Mouse (Mus musculus): ENCODE data around the gene 2010003K11Rik. TPM values are rescaled to one million over a fixed set of nuclear protein-coding genes. Genes with fewer than 3 reads are reported as not detected.

2010003K11Rik gene
- total and polyA plus RNA-seq, 2 experiments from 2014 or later, result not detected

- Histone ChIP-seq H3K27ac (ENCODE audit: low read depth, low read length) (no peak overlapping the region), H3K9me3 (ENCODE audit: low read length) (no peaks in the 10 kb centered on the region), H3K4me3 (ENCODE audit: low read depth, low read length) (no peak overlapping the region), H3K9ac (no peak overlapping the region), H3K4me2 (ENCODE audit: low read depth) (no peak overlapping the region), H3K36me3 (ENCODE audit: insufficient read depth) (no peaks in the 10 kb centered on the region), H3K27me3 (ENCODE audit: insufficient read depth, low read length) (no peaks in the 10 kb centered on the region), H3K4me1 (ENCODE audit: insufficient read depth) (no peaks in the 10 kb centered on the region)
- WGBS, result 5% methylated on average over 4 of the region's 4 CpGs
- peak; percentile 97 for TF ChIP-seq CTCF (IDR thresholded peaks at IDR 0.05; ENCODE audit: low read depth)
- DNase-seq (peak; percentile 89), ATAC-seq (peak; percentile 86)
Measured at GRCm38 (mm10) chr19:4497263-4497973, 965 bp downstream of the 2010003K11Rik start.

- WGBS, result 90% methylated on average over 3 of the region's 3 CpGs
- DNase-seq (no peak), ATAC-seq (no peak)
- H3K9me3 ChIP-seq (ENCODE audit: low read length), result no peaks in the 10 kb centered on the region
- no peak overlapping the region for H3K9ac ChIP-seq
- no peak for TF ChIP-seq CTCF (IDR thresholded peaks at IDR 0.05; ENCODE audit: low read depth)
- H3K4me1 ChIP-seq (ENCODE audit: insufficient read depth), result no peaks in the 10 kb centered on the region
- no peaks in the 10 kb centered on the region for H3K36me3 ChIP-seq (ENCODE audit: insufficient read depth)
- H3K27me3 ChIP-seq (ENCODE audit: insufficient read depth, low read length), result no peaks in the 10 kb centered on the region
- H3K27ac ChIP-seq (ENCODE audit: low read depth, low read length), result no peak overlapping the region
- H3K4me3 ChIP-seq (ENCODE audit: low read depth, low read length), result no peak overlapping the region
- H3K4me2 ChIP-seq (ENCODE audit: low read depth), result no peak overlapping the region
Measured at GRCm38 (mm10) chr19:4496535-4497262, 1.7 kb downstream of the 2010003K11Rik start.

DNA sequence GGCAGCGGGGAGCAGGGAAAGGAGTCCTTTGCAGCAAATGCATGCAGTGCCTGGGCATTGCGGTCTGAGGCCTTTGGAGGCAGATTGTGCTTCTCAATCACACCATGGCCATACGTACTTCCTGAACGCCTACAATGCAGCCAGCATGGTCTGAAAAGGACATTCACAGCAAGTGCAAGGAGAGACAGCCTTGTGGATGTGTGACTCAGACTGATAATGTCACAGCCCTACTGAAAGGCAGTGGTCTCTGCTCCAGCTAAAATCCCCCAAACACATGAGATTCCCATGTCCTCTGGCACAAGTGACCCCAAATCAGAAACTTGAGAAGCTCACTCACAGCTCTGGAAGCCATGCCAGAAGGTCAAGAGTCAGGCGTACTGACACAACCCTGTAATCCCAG is 2.6 kb downstream of the 2010003K11Rik start:
- H3K9me3 ChIP-seq (ENCODE audit: low read length), result no peaks in the 10 kb centered on the region
- H3K27me3 ChIP-seq (ENCODE audit: insufficient read depth, low read length), result no peaks in the 10 kb centered on the region
- H3K4me3 ChIP-seq (ENCODE audit: low read depth, low read length), result no peak overlapping the region
- no peak overlapping the region for H3K4me2 ChIP-seq (ENCODE audit: low read depth)
- H3K36me3 ChIP-seq (ENCODE audit: insufficient read depth), result no peaks in the 10 kb centered on the region
- no peaks in the 10 kb centered on the region for H3K4me1 ChIP-seq (ENCODE audit: insufficient read depth)
- H3K9ac ChIP-seq, result no peak overlapping the region
- WGBS, result 93% methylated on average over 5 of the region's 5 CpGs
- ATAC-seq (no peak), DNase-seq (no peak)
- no peak for TF ChIP-seq CTCF (IDR thresholded peaks at IDR 0.05; ENCODE audit: low read depth)
- H3K27ac ChIP-seq (ENCODE audit: low read depth, low read length), result no peak overlapping the region

GRCm38 (mm10) chr19:4494707-4495106 is 3.7 kb downstream of the 2010003K11Rik start:
- Histone ChIP-seq H3K9ac (no peak overlapping the region), H3K9me3 (ENCODE audit: low read length) (no peaks in the 10 kb centered on the region), H3K4me2 (ENCODE audit: low read depth) (no peak overlapping the region), H3K27ac (ENCODE audit: low read depth, low read length) (no peak overlapping the region), H3K4me3 (ENCODE audit: low read depth, low read length) (no peak overlapping the region), H3K36me3 (ENCODE audit: insufficient read depth) (no peaks in the 10 kb centered on the region), H3K27me3 (ENCODE audit: insufficient read depth, low read length) (no peaks in the 10 kb centered on the region), H3K4me1 (ENCODE audit: insufficient read depth) (no peaks in the 10 kb centered on the region)
- no peak for TF ChIP-seq CTCF (IDR thresholded peaks at IDR 0.05; ENCODE audit: low read depth)
- WGBS, result 73% methylated on average over 7 of the region's 7 CpGs
- no peak for ATAC-seq
- DNase-seq, result no peak

DNA sequence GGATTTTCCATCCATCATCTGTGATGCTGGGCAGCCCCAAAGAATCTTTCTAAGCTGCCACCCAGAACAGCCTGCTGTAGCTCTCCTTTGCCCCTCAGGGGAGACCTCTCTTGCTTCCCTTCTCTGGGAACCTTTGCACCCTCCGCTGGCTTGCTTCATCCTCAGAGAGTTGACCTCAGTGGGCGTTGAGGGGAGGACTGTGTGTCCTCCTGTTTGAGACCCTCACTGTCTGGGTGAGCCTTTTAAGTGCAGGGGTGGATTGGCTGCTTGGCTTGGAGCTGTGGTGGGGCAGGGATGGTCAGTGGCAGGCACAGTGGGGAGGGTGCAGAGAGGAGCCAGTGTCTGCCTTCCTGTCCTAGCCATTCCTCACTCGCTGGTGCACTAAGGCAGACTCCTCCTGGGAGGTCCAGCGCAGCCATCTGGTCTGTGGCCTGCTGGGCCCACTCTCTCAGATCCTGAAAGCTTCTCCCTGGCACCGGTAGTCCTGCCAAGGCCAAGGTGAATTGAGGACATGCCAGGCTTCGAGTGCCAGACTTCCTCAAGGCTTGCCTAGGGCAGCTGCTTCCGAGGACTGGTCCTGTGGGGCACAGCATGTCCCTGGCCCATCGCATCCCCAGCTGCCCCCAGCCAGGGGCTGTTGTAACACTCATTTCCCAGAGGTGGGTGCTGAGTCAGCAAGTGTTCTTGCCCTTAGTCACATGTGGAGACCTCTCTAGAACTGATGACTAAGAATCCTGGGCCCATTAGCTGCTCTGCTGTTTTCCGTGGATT is 5.7 kb downstream of the 2010003K11Rik start:
- Histone ChIP-seq H3K4me3 (ENCODE audit: low read depth, low read length) (no peak overlapping the region), H3K27ac (ENCODE audit: low read depth, low read length) (no peak overlapping the region), H3K9me3 (ENCODE audit: low read length) (no peaks in the 10 kb centered on the region), H3K4me1 (ENCODE audit: insufficient read depth) (no peaks in the 10 kb centered on the region), H3K4me2 (ENCODE audit: low read depth) (no peak overlapping the region), H3K27me3 (ENCODE audit: insufficient read depth, low read length) (no peaks in the 10 kb centered on the region), H3K9ac (no peak overlapping the region), H3K36me3 (ENCODE audit: insufficient read depth) (no peaks in the 10 kb centered on the region)
- 55% methylated on average over 9 of the region's 9 CpGs for WGBS
- ATAC-seq, result peak; percentile 18; the same call in 1 of the 2 replicates
- no peak for DNase-seq
- TF ChIP-seq CTCF (IDR thresholded peaks at IDR 0.05; ENCODE audit: low read depth), result no peak

- ATAC-seq, result no peak
- H3K27ac ChIP-seq (ENCODE audit: low read depth, low read length), result no peak overlapping the region
Measured at GRCm38 (mm10) chr19:4491080-4491695, 7.2 kb downstream of the 2010003K11Rik start.

More at GRCm38 (mm10) chr19:4491080-4491695, 7.2 kb downstream of the 2010003K11Rik start:
- 77% methylated on average over 10 of the region's 10 CpGs for WGBS
- Histone ChIP-seq H3K4me2 (ENCODE audit: low read depth) (no peak overlapping the region), H3K9ac (no peak overlapping the region), H3K27me3 (ENCODE audit: insufficient read depth, low read length) (no peaks in the 10 kb centered on the region), H3K4me1 (ENCODE audit: insufficient read depth) (no peaks in the 10 kb centered on the region), H3K36me3 (ENCODE audit: insufficient read depth) (no peaks in the 10 kb centered on the region), H3K4me3 (ENCODE audit: low read depth, low read length) (no peak overlapping the region), H3K9me3 (ENCODE audit: low read length) (no peaks in the 10 kb centered on the region)
- DNase-seq, result no peak
- TF ChIP-seq CTCF (IDR thresholded peaks at IDR 0.05; ENCODE audit: low read depth), result no peak; the same call in 1 of the 2 replicates

Data from forebrain, postnatal 0 days (tissue).